Mouse (Mus musculus) c-Kit-positive CD71-positive TER-119-positive erythroid progenitor cells, embryonic 14.5 days (primary cell): ENCODE measurements around the gene Rps12.
"Not testable (repeated sequence)": the region's sequence is repeated elsewhere in the genome, so short reads cannot be mapped to it uniquely, and the experiment has no call there.

ENCODE experiments used
- DNase-seq: peaks from one replicate; pipeline ENCODE4 v3.0.0-alpha.2; 2013; ENCODE audit warnings: low spot score

The Rps12 gene

GRCm38 (mm10) chr10:23787062-23787821 is at the start of gene Rps12:
Rps12 (minus strand) TSS chr10:23787275.
- peak; percentile 99 for DNase-seq

- no peak for DNase-seq
Observed at GRCm38 (mm10) chr10:23836003-23836964, 49.2 kb upstream of the Rps12 start.

- no peak for DNase-seq
Observed at GRCm38 (mm10) chr10:23826516-23826915, 39.4 kb upstream of the Rps12 start.

GRCm38 (mm10) chr10:23816241-23816640 is 29.2 kb upstream of the Rps12 start:
- no peak for DNase-seq

GRCm38 (mm10) chr10:23815168-23815567 is 28.1 kb upstream of the Rps12 start:
- DNase-seq, result peak; percentile 55

- no peak for DNase-seq
Observed at GRCm38 (mm10) chr10:23812852-23813766, 26.0 kb upstream of the Rps12 start.

- no peak for DNase-seq
Observed at GRCm38 (mm10) chr10:23812438-23812759, 25.3 kb upstream of the Rps12 start.

GRCm38 (mm10) chr10:23811635-23812437 is 24.8 kb upstream of the Rps12 start:
- DNase-seq, result peak; percentile 53

GRCm38 (mm10) chr10:23806201-23806600 is 19.1 kb upstream of the Rps12 start:
- DNase-seq, result no peak

GRCm38 (mm10) chr10:23804665-23805064 is 17.6 kb upstream of the Rps12 start:
- DNase-seq, result no peak

- no peak for DNase-seq
Observed at GRCm38 (mm10) chr10:23802911-23803310, 15.8 kb upstream of the Rps12 start.

GRCm38 (mm10) chr10:23799933-23800332 is 12.9 kb upstream of the Rps12 start:
- DNase-seq, result no peak

- DNase-seq, result no peak
Observed at GRCm38 (mm10) chr10:23798142-23798541, 11.1 kb upstream of the Rps12 start.

GRCm38 (mm10) chr10:23797606-23798005 is 10.5 kb upstream of the Rps12 start:
- no peak for DNase-seq

- peak; percentile 24 for DNase-seq
Observed at GRCm38 (mm10) chr10:23796551-23797503, 9.8 kb upstream of the Rps12 start, which contains the start of gene Slc18b1. Slc18b1 (plus strand) TSS chr10:23796986.

GRCm38 (mm10) chr10:23795871-23796520 is 8.9 kb upstream of the Rps12 start:
- no peak for DNase-seq

GRCm38 (mm10) chr10:23788056-23788600 is 1.1 kb upstream of the Rps12 start:
- DNase-seq, result no peak

GRCm38 (mm10) chr10:23786631-23787038 is 440 bp downstream of the Rps12 start:
- not testable (repeated sequence) for DNase-seq

GRCm38 (mm10) chr10:23786040-23786439 is 1.0 kb downstream of the Rps12 start:
- DNase-seq, result peak; percentile 17
